Mouse (Mus musculus) neural tube, embryonic 15.5 days (tissue): ENCODE measurements around the gene Tubg2. TPM values are rescaled to one million over a fixed set of nuclear protein-coding genes. Genes with fewer than 3 reads are reported as not detected.
"Not testable (repeated sequence)": the region's sequence is repeated elsewhere in the genome, so short reads cannot be mapped to it uniquely, and the experiment has no call there.

Experiments
- ATAC-seq: fragments of 200-750 bp; cut with Nextera tagmentation; 2 replicates; pipeline ENCODE4 v1.8.0; 2017; ENCODE audit warnings: mild to moderate bottlenecking, moderate TSS enrichment, moderate library complexity; ENCODE audit not compliant: low FRiP score
- H3K27ac ChIP-seq: fragments of 300-500 bp; sonication (generic); replicated peaks from 2 replicates; pipeline ENCODE4 v1.5.1; 2015; ENCODE audit warnings: mild to moderate bottlenecking, inconsistent platforms
- H3K27me3 ChIP-seq: fragments of 300-500 bp; sonication (generic); replicated peaks from 2 replicates; pipeline ENCODE4 v1.6.1; 2015; ENCODE audit warnings: inconsistent platforms
- H3K36me3 ChIP-seq: fragments of 300-500 bp; sonication (generic); 2 replicates; pipeline ENCODE4 v1.6.1; 2015; ENCODE audit warnings: inconsistent platforms
- H3K4me1 ChIP-seq: fragments of 300-500 bp; sonication (generic); 2 replicates; pipeline ENCODE4 v1.6.1; 2015; ENCODE audit warnings: inconsistent platforms
- H3K4me2 ChIP-seq: fragments of 300-500 bp; sonication (generic); 2 replicates; pipeline ENCODE4 v1.6.1; 2015; ENCODE audit warnings: inconsistent platforms, mild to moderate bottlenecking, moderate library complexity
- H3K4me3 ChIP-seq: fragments of 300-500 bp; sonication (generic); replicated peaks from 2 replicates; pipeline ENCODE4 v1.5.1; 2015; ENCODE audit warnings: mild to moderate bottlenecking, inconsistent platforms
- H3K9ac ChIP-seq: fragments of 300-500 bp; sonication (generic); replicated peaks from 2 replicates; pipeline ENCODE4 v1.6.1; 2015; ENCODE audit warnings: mild to moderate bottlenecking, inconsistent platforms
- H3K9me3 ChIP-seq: fragments of 300-500 bp; sonication (generic); replicated peaks from 2 replicates; pipeline ENCODE4 v1.6.1; 2016; ENCODE audit warnings: inconsistent platforms
- WGBS: fragments of 180-500 bp; shearing (Covaris S2); methylation state at CpG from one replicate; pipeline ENCODE4 v1.1.7; 2015; ENCODE audit warnings: mixed read lengths; 5-methylcytosine and 5-hydroxymethylcytosine counted together
- polyA plus RNA-seq: library from polyadenylated mRNA; unstranded; fragments of >200 nt; fragmentation: Nextera tagmentation; extraction: Ambion mirVana; gene quantifications from 2 replicates; pipeline ENCODE4 v1.2.1, GENCODE M21; 2015

Gene Tubg2
- polyA plus RNA-seq, 1 experiment from 2014 or later = 60.7 TPM

DNA sequence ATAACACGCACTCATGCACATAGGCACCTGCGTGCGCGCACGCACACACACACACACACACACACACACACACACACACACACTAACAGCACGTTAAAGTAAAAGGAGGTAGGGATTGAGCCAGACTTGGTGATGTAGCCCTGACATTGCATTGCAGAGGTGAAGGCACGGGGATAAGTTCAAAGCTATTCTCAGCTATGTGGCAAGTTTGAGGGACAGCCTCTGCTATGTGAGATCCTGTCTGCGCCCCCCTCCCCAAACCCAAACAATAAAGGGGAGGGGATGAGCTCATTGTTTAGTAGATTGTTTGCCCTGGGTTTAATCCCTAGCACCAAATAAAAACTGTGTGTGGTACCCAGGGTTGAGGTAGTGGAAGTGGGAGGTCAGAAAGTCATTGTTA is 14.6 kb upstream of the Tubg2 start:
- H3K36me3 ChIP-seq = no peaks in the 10 kb centered on the region
- H3K27ac ChIP-seq = no peak overlapping the region
- peaks cover 24% of the 10 kb centered on the region for H3K4me1 ChIP-seq
- H3K4me2 ChIP-seq = no peak overlapping the region
- no peak overlapping the region for H3K4me3 ChIP-seq
- no peaks in the 10 kb centered on the region for H3K9me3 ChIP-seq
- no peaks in the 10 kb centered on the region for H3K27me3 ChIP-seq
- WGBS = 87% methylated on average over 8 of the region's 8 CpGs
- H3K9ac ChIP-seq = no peak overlapping the region
- no peak for ATAC-seq

DNA sequence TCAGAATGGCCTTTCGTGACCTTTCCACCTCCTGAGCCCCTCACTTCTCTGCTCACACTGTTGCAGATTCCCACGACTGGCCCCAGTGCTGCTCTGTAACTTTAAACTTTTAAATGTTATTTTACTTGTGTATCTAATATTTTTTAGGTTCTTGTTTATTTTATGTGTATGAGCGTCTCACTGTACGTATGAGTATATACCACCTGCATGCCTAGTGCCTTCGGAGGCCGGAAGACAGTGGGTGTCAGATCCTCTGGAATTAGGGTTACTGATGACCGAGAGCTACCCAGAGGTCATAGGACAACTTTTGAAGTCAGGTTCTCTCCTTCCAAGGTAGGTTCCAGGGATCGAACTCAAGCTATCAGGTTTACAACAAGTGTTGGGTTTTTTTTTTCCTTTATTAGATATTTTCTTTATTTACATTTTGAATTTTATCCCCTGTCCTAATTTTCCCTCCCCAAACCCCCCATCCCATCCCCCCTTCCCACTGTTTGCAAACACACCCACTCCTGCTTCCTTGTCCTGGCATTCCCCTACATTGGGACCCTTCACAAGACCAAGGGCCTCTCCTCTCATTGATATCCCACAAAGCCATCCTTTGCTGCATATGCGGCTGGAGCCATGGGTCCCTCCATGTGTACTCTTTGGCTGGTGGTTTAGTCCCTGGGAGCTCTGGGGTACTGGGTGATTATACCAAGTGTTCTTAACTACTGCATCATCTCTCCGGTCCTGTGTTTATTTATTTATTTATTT is 13.3 kb upstream of the Tubg2 start:
- Histone ChIP-seq H3K27me3 (no peaks in the 10 kb centered on the region), H3K4me2 (no peak overlapping the region), H3K9me3 (no peaks in the 10 kb centered on the region), H3K36me3 (no peaks in the 10 kb centered on the region), H3K27ac (no peak overlapping the region), H3K4me3 (no peak overlapping the region), H3K9ac (no peak overlapping the region), H3K4me1 (peaks cover 33% of the 10 kb centered on the region)
- WGBS = 90% methylated on average over 10 of the region's 10 CpGs
- ATAC-seq = no peak

DNA sequence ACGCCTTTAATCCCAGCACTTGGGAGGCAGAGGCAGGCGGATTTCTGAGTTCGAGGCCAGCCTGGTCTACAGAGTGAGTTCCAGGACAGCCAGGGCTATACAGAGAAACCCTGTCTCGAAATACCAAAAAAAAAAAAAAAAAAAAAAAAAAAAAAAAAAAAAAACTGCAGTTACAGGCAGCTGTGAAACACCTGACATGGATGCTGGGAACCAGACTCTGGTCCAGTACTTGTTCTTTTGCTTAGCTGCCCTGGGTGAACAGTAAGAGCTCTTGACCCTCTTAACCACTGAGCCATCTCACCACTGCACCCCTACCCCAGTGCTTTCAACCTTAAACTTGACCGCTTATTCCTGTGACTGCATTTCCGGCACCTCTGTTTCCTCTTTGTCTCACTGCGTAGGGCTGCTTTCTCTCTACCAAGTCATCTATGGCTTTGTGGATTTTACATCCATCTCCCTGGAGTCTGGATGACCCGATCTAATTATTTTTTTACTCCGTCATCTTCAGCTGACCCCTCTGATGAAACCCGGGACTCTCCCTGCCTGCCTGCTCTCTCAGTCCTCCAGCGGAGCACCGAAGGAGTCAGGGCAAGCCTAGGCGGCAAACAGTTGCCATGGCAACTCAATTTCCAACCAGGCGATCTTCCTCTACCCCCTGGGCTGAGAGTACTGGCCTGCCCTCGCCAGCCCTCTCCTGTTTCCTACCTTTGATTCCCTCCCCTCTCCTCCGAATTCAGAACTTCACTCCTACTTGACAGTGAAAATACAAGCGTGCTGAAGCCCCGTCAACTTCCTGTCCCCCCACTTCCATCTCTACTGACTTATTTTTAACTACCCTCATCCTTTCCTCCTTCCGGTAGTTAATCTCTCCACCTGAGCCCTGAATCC is 12.1 kb upstream of the Tubg2 start:
- peak overlapping the region; percentile 54 for H3K27ac ChIP-seq
- peak overlapping the region; percentile 32 for H3K4me3 ChIP-seq
- no peaks in the 10 kb centered on the region for H3K9me3 ChIP-seq
- peak overlapping the region; percentile 58 for H3K4me2 ChIP-seq
- H3K9ac ChIP-seq = peak overlapping the region; percentile 43
- peak; percentile 57 for ATAC-seq
- H3K36me3 ChIP-seq = no peaks in the 10 kb centered on the region
- WGBS = 20% methylated on average over 19 of the region's 19 CpGs
- H3K27me3 ChIP-seq = no peaks in the 10 kb centered on the region
- H3K4me1 ChIP-seq = peaks cover 32% of the 10 kb centered on the region

- Histone ChIP-seq H3K27me3 (no peaks in the 10 kb centered on the region), H3K4me1 (peaks cover 27% of the 10 kb centered on the region), H3K9ac (no peak overlapping the region), H3K36me3 (no peaks in the 10 kb centered on the region), H3K4me3 (no peak overlapping the region), H3K9me3 (no peaks in the 10 kb centered on the region), H3K27ac (peak overlapping the region; percentile 66), H3K4me2 (peak overlapping the region; percentile 34)
- peak; percentile 46; the same call in 1 of the 2 replicates for ATAC-seq
- 16% methylated on average over 10 of the region's 10 CpGs for WGBS
Measured at GRCm38 (mm10) chr11:101146377-101146776, 9.3 kb upstream of the Tubg2 start.

DNA sequence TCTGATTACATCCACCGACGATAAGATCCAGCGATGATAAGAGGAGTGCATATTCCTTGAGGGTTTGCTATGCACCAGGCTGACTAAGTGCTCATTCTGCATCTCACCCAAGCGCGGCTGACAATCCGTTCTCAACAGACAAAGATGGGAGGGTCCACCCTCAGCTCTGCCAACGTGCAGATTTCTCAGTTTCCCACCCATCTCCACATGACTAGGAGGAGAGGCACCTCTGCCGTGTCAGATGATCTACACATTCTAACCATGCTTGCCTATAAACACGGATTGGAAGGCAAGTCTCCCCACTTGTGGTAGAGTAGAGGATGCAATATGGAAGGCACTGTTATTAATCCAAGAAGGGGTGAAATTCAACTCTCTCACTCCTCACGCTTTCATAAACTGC is 7.0 kb upstream of the Tubg2 start:
- 64% methylated on average over 10 of the region's 10 CpGs for WGBS
- Histone ChIP-seq H3K4me2 (no peak overlapping the region), H3K27ac (peak overlapping the region; percentile 63), H3K36me3 (no peaks in the 10 kb centered on the region), H3K4me1 (peaks cover 23% of the 10 kb centered on the region), H3K27me3 (no peaks in the 10 kb centered on the region), H3K9me3 (no peaks in the 10 kb centered on the region), H3K9ac (no peak overlapping the region), H3K4me3 (no peak overlapping the region)
- ATAC-seq = no peak

DNA sequence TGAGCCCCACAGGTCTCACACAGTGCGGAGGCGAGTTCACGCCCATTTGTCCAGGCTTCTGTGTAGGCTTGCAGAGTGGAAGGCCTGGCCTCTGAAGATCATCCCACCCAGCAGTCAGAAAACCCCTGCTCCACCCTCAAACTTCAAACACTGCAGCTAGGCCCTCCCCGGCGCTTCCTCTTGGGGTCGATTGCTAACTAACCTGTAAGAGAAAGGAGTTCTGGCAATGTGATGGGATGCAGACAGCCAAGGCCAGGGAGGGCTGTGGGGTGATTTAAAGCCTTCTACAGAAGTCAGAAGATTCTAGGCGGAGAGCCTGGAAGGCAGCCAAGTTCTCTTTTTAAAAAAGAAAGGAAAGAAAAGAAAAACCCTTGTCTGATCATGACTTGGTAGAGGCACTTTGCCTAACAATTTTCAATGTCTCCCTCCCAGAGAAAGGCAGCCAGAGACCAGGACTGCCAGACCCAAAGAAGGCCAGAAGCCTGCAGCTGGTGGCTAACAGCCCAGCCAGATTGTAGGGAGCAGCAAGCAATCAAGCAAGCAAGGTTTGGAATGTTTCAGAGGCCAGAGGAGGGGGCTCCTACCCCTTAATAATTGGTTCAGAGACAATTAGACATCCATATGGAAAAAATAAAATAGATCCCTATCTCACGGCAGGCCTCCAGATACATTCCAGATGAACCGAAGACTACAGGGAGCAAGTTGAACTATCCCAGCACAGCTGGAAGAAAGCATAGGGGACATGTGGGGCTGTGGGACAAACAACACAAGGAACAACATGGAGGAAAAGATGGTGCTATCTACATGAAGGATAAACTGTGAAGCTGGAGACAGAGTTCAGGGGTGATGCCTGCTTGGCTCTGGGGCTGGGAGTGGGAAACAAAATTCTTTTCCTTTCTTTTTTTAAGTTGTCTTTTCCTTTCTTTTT is 6.3 kb upstream of the Tubg2 start:
- 33% methylated on average over 9 of the region's 9 CpGs for whole genome bisulfite sequencing
- Histone ChIP-seq H3K27ac (peak overlapping the region; percentile 63), H3K36me3 (no peaks in the 10 kb centered on the region), H3K9ac (no peak overlapping the region), H3K4me3 (no peak overlapping the region), H3K4me2 (no peak overlapping the region), H3K4me1 (peaks cover 19% of the 10 kb centered on the region), H3K27me3 (no peaks in the 10 kb centered on the region), H3K9me3 (no peaks in the 10 kb centered on the region)
- ATAC-seq = no peak

- Histone ChIP-seq H3K9ac (no peak overlapping the region), H3K9me3 (no peaks in the 10 kb centered on the region), H3K36me3 (no peaks in the 10 kb centered on the region), H3K27me3 (no peaks in the 10 kb centered on the region), H3K4me1 (peaks cover 26% of the 10 kb centered on the region), H3K4me3 (no peak overlapping the region), H3K4me2 (no peak overlapping the region), H3K27ac (no peak overlapping the region)
- 56% methylated on average over 2 of the region's 2 CpGs for WGBS
- no peak for ATAC-seq
Measured at GRCm38 (mm10) chr11:101151063-101151462, 4.6 kb upstream of the Tubg2 start.

DNA sequence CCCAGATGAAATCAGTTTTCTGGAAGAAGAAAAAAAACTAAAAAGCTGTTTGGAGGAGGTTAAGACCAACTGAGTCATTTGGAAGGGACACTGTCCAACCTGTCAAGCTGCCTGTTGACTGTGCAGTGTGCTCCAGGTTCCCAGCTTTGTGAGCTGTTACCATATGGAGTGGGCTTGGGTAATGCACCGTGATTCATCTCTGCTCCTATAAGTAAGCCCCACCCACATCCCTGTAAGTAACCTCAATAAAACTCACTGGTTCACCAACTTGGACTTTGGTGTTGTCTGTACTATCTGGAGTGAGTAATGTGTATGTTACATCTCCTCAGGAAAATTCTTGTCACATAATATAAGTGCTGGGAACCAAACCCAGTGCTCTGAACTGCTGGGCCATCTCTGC is 2.9 kb upstream of the Tubg2 start:
- H3K4me3 ChIP-seq = no peak overlapping the region
- no peak overlapping the region for H3K4me2 ChIP-seq
- H3K36me3 ChIP-seq = no peaks in the 10 kb centered on the region
- WGBS = 81% methylated on average over 1 of the region's 1 CpGs
- no peak overlapping the region for H3K9ac ChIP-seq
- H3K4me1 ChIP-seq = peaks cover 25% of the 10 kb centered on the region
- H3K9me3 ChIP-seq = no peaks in the 10 kb centered on the region
- ATAC-seq = no peak
- 0 out of 2 replicates have a peak, but pooled peaks cover 2% of the 10 kb centered on the region for H3K27me3 ChIP-seq
- H3K27ac ChIP-seq = no peak overlapping the region

GRCm38 (mm10) chr11:101154648-101155047 is 1.1 kb upstream of the Tubg2 start:
- ATAC-seq = no peak
- 0 out of 2 replicates have a peak, but pooled peaks cover 2% of the 10 kb centered on the region for H3K36me3 ChIP-seq
- no peak overlapping the region for H3K9ac ChIP-seq
- no peak overlapping the region for H3K4me3 ChIP-seq
- peaks cover 18% of the 10 kb centered on the region for H3K4me1 ChIP-seq
- no peaks in the 10 kb centered on the region for H3K9me3 ChIP-seq
- H3K4me2 ChIP-seq = no peak overlapping the region
- no peak overlapping the region for H3K27ac ChIP-seq
- 0 out of 2 replicates have a peak, but pooled peaks cover 6% of the 10 kb centered on the region for H3K27me3 ChIP-seq

DNA sequence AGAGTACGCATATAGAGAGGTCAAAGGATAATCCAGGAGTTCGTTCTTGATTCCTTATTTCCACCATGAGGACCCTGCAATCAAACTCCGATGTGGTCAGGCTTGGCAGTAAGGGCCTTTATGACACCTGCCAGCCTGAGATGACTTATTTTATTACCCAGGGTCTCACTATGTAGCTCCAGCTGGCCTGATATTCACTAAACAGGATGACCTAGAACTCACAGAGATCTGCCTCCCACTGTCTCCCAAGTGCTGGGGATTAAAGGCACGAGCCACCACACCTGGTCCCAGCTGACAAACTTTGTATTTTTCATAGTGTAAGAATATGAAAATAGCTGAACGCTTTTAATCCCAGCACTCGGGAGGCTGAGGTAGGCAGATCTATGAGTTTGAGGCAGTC is 556 bp upstream of the Tubg2 start:
- ATAC-seq = no peak
- H3K9ac ChIP-seq = no peak overlapping the region
- no peak overlapping the region for H3K4me3 ChIP-seq
- H3K36me3 ChIP-seq = 0 out of 2 replicates have a peak, but pooled peaks cover 2% of the 10 kb centered on the region
- peaks cover 18% of the 10 kb centered on the region for H3K4me1 ChIP-seq
- 0 out of 2 replicates have a peak, but pooled peaks cover 6% of the 10 kb centered on the region for H3K27me3 ChIP-seq
- WGBS = 71% methylated on average over 6 of the region's 6 CpGs
- no peaks in the 10 kb centered on the region for H3K9me3 ChIP-seq
- H3K4me2 ChIP-seq = peak overlapping the region; percentile 76
- H3K27ac ChIP-seq = peak overlapping the region; percentile 92

GRCm38 (mm10) chr11:101160151-101160550 is 4.4 kb downstream of the Tubg2 start:
- not testable (repeated sequence) for ATAC-seq, H3K4me2 ChIP-seq, H3K4me3 ChIP-seq, H3K9me3 ChIP-seq, H3K9ac ChIP-seq, H3K27ac ChIP-seq
- 81% methylated on average over 9 of the region's 10 CpGs for WGBS
- Histone ChIP-seq H3K36me3 (peaks cover 16% of the 10 kb centered on the region), H3K27me3 (peaks cover 43% of the 10 kb centered on the region), H3K4me1 (peaks cover 24% of the 10 kb centered on the region)
